Mouse (Mus musculus): Measurements from ENCODE around the gene Ndufv2.

DNA sequence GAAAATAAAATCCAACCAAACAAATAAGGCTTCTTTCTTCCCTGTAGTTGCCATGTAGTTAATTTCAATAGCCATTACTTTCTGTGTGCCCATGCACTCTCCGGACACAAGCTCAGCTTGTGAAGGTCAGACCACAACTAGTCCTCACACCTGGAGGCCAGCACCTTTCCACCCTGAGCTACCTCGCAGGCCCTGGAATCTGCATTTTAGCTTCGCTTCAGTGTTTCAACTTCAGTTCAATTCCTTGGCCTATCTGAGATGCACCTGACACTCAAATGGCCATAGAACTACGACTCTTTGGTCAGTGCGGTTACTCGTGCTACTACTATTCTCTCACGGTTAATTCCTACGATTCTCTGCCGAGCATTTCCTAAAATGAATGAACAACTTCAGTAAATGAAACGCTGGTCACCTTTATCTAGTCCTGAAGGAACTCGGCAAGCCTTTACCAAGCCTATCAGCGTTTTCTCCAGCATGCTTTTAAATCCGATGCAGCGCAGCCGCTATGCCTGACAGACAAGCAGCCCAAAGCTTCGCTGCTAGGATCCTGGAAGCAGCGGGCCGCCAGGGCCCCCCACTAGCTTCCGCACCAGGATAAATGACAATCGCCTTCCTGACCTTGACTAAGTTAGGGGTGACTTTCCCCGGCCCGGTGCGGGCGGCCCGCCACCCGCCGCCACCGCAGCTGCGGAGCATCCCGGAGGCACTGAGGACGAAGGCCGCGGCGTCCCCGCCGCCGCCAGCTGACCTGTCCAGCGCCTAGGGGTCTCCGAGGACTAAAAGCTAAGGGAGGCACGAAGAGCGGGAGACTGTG is 586 bp downstream of the Ndufv2 start:
- no peak for TF ChIP-seq CTCF (conservative IDR thresholded peaks at IDR 0.05; ENCODE audit: insufficient read depth, insufficient read length, low read depth, low read length)
- TF ChIP-seq POLR2A (IDR thresholded peaks at IDR 0.05; ENCODE audit: low read depth, low read length) = no peak

All from kidney, adult 2 months (tissue).